Mouse (Mus musculus): ENCODE data around the gene Tex29.

The Tex29 gene

GRCm38 (mm10) chr8:11898814-11899213 lies 58.5 kb downstream of the Tex29 start:
- no peak for DNase-seq (ENCODE audit: extremely low read depth, insufficient read length, low spot score)

All from 3134 (cell line).